Mouse (Mus musculus): Measurements from ENCODE around the gene Zfp398. TPM values are rescaled to one million over a fixed set of nuclear protein-coding genes. Genes with fewer than 3 reads are reported as not detected.
"Not testable (repeated sequence)": the region's sequence is repeated elsewhere in the genome, so short reads cannot be mapped to it uniquely, and the experiment has no call there.

The Zfp398 gene
- total RNA-seq, 2 experiments from 2014 or later = 5.7 to 6.5 TPM

DNA sequence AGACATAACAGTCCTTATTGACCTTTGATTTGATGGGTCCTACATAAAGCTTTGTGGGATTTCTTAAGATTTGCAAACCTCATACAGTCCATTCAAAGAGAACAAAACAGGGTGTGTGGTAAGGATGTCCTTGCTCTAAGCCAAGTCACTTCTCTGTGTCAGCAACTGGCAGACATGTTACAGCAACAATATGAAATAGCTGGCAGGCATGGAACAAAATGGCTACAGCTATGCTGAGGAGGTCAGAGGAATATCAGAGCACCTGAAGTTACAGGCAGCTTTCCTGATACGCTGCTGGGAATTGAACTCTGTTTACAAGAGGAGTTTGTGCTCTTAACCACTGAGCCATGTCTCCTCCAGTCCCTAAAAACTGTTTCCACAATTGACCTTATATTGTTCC lies 3.2 kb upstream of the Zfp398 start:
- intact Hi-C loops (cut with DNase I) = no loop called here
- TF ChIP-seq CTCF (IDR thresholded peaks at IDR 0.05) = no peak
- H3K27ac ChIP-seq = no peak overlapping the region

DNA sequence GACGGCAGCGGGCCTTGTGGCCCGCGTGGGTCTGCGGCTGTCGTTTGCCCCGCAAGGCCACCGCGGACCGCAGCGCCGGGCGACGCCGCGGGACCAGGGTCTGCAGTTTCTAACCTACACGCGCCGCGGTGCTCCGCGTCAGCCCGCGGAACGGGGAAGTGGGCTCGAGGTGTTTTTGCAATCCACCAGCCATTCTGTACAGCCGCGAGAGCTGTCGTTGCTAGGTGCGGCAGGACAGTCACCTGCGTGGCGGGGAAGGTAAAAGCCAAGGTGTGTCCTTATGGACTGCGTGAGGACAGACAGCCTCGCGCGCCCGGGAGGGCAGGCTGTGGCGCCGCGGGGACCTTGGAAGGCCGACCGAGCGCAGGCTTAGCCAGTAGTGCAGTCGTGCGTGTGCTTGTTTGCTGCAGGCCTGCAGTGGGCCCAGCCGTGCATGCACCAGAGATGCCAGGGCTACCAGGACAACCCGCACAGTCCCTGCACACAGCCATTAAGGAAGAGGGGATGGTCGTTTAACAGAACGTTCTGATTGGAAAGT lies 592 bp downstream of the Zfp398 start:
- intact Hi-C loops (cut with DNase I) = loop anchor here (5.0 kb wide), 2 partner anchors 41 to 251 kb away; partner anchors contain the start of genes Zfp282 and Zfp746
- peak; percentile 66 for DNase-seq
- TF ChIP-seq CTCF (IDR thresholded peaks at IDR 0.05) = no peak
- H3K4me3 ChIP-seq = peak overlapping the region; percentile 85
- H3K27ac ChIP-seq = peak overlapping the region; percentile 93

More for the DNA sequence above, 3.2 kb upstream of the Zfp398 start:
- H3K4me3 ChIP-seq = no peak overlapping the region
- no peak for DNase-seq

- Histone ChIP-seq H3K4me3 (no peak overlapping the region), H3K27ac (no peak overlapping the region)
- TF ChIP-seq CTCF (IDR thresholded peaks at IDR 0.05) = no peak
- intact Hi-C loops (cut with DNase I) = loop anchor here (5.0 kb wide), 2 partner anchors 40 to 250 kb away; partner anchors contain the start of genes Zfp282 and Zfp746
- no peak for DNase-seq
Measured at GRCm38 (mm10) chr6:47837630-47838029, 2.2 kb downstream of the Zfp398 start.

GRCm38 (mm10) chr6:47841077-47841476 lies 5.6 kb downstream of the Zfp398 start:
- TF ChIP-seq CTCF (IDR thresholded peaks at IDR 0.05) = no peak
- DNase-seq = no peak
- intact Hi-C loops (cut with DNase I) = no loop called here
- H3K27ac ChIP-seq = no peak overlapping the region
- no peak overlapping the region for H3K4me3 ChIP-seq

- TF ChIP-seq CTCF (IDR thresholded peaks at IDR 0.05) = no peak
- DNase-seq = no peak
- Histone ChIP-seq H3K27ac (no peak overlapping the region), H3K4me3 (no peak overlapping the region)
- intact Hi-C loops (cut with DNase I) = no loop called here
Measured at GRCm38 (mm10) chr6:47841831-47842230, 6.4 kb downstream of the Zfp398 start.

GRCm38 (mm10) chr6:47842337-47842736 lies 6.9 kb downstream of the Zfp398 start:
- no peak for DNase-seq
- no peak for TF ChIP-seq CTCF (IDR thresholded peaks at IDR 0.05)

GRCm38 (mm10) chr6:47845779-47846178 lies 10.3 kb downstream of the Zfp398 start:
- no peak overlapping the region for H3K27ac ChIP-seq
- DNase-seq = no peak
- intact Hi-C loops (cut with DNase I) = no loop called here
- no peak for TF ChIP-seq CTCF (IDR thresholded peaks at IDR 0.05)
- H3K4me3 ChIP-seq = no peak overlapping the region

More at GRCm38 (mm10) chr6:47842337-47842736, 6.9 kb downstream of the Zfp398 start:
- intact Hi-C loops (cut with DNase I) = no loop called here
- no peak overlapping the region for H3K27ac ChIP-seq
- no peak overlapping the region for H3K4me3 ChIP-seq

GRCm38 (mm10) chr6:47857241-47857640 lies 21.8 kb downstream of the Zfp398 start:
- Histone ChIP-seq H3K27ac (no peak overlapping the region), H3K4me3 (no peak overlapping the region)
- no peak for DNase-seq
- intact Hi-C loops (cut with DNase I) = no loop called here
- no peak for TF ChIP-seq CTCF (IDR thresholded peaks at IDR 0.05)

GRCm38 (mm10) chr6:47857729-47858128 lies 22.3 kb downstream of the Zfp398 start:
- H3K4me3 ChIP-seq; DNase-seq; intact Hi-C loops (cut with DNase I); H3K27ac ChIP-seq: not testable (repeated sequence)

DNA sequence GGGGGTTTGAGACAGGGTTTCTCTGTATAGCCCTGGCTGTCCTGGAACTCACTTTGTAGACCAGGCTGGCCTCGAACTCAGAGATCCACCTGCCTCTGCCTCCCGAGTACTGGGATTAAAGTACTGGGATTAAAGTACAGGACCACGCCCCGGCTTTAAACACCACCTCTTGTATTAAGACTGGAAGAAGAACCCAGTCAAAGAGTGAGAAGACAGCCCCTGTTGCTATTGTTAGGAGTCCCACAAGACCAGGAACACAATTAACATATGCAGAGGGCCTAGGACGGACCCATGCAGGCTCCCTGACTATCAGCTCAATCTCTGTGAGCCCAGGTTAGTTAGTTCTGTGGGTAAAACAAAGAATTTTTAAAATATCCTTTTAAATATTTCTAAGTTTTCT lies 36.8 kb downstream of the Zfp398 start:
- intact Hi-C loops (cut with DNase I) = loop anchor here (10.0 kb wide), 1 partner anchor 143 kb away; no protein-coding TSS in a partner anchor
- H3K4me3 ChIP-seq = no peak overlapping the region
- no peak overlapping the region for H3K27ac ChIP-seq
- no peak for DNase-seq
- no peak for TF ChIP-seq CTCF (IDR thresholded peaks at IDR 0.05)

DNA sequence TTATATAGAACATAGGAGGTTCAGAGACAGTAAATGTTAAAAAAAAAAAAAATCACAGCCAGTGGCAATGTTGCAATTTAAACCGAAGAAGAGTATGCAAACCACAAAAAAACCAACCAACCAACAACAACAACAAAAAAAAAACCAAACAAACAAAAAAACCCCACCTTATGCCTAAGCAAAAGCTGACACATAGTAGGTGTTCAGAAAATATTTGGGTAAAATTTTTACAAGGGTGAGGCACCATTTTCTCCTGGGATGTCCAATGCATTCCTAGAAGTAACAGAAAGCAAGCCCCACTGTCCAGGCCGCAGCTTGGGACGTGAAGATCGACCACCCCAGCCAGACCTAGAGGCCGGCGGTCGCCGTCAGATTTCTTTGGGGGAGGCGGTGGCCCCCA lies 41.6 kb downstream of the Zfp398 start, which contains the start of gene Zfp282:
Zfp282 (plus strand) TSS at position 147 of the 400 bp plus-strand sequence.
- Histone ChIP-seq H3K27ac (peak within 1 kb of the TSS; percentile 96), H3K4me3 (peak within 1 kb of the TSS; percentile 94)
- no peak for DNase-seq
- no peak for TF ChIP-seq CTCF (IDR thresholded peaks at IDR 0.05)
- intact Hi-C loops (cut with DNase I) = loop anchor here (5.0 to 10.0 kb wide), 2 partner anchors 40 to 138 kb away; partner anchors contain the start of gene Zfp398

- TF ChIP-seq CTCF (IDR thresholded peaks at IDR 0.05) = peak; percentile 85
- intact Hi-C loops (cut with DNase I) = loop anchor here (5.0 to 10.0 kb wide), 2 partner anchors 40 to 137 kb away; partner anchors contain the start of gene Zfp398
- H3K27ac ChIP-seq = peak overlapping the region; percentile 96
- DNase-seq = peak; percentile 95
- peak overlapping the region; percentile 94 for H3K4me3 ChIP-seq
Measured at GRCm38 (mm10) chr6:47877461-47878132, 42.1 kb downstream of the Zfp398 start.

DNA sequence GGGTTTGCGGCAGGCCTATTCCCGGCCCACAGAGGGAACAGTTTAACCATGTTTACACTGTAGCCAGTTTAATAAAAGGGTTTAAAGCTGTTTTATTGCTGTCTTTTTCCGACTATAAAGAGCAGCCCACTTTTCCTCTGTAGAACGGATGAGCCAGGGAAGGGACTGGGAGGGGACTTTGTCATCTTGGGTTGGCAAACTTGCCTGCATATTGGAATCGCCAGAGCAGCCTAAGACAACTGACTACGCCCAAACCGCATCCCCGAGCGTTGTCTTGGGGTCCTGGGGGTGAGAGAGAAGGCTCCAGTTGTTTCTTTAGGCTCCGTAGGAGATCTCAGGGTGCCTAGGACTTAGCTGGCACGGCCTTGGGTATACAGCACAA lies 42.7 kb downstream of the Zfp398 start:
- intact Hi-C loops (cut with DNase I) = loop anchor here (5.0 to 10.0 kb wide), 2 partner anchors 41 to 137 kb away; partner anchors contain the start of gene Zfp398
- TF ChIP-seq CTCF (IDR thresholded peaks at IDR 0.05) = no peak
- peak overlapping the region; percentile 96 for H3K27ac ChIP-seq
- no peak for DNase-seq
- peak overlapping the region; percentile 94 for H3K4me3 ChIP-seq

Data from gastrocnemius, adult 2 months (tissue).